Mouse (Mus musculus) T-helper 2 cell (primary cell): ENCODE measurements at regions not wholly inside any gene's neighbourhood (a gene's known extent, or its start where the extent isn't known, plus 50 kb on each side); places are given as distances from the start of the nearest gene placed in this dataset.

ENCODE experiments used
- in situ Hi-C: fragments of 300-600 bp; cut with MboI, MseI; formaldehyde crosslinking; loops from one replicate; pipeline ENCODE4 v1.15.1; 2025; ENCODE audit warnings: high pct_unique_total_duplicates

DNA sequence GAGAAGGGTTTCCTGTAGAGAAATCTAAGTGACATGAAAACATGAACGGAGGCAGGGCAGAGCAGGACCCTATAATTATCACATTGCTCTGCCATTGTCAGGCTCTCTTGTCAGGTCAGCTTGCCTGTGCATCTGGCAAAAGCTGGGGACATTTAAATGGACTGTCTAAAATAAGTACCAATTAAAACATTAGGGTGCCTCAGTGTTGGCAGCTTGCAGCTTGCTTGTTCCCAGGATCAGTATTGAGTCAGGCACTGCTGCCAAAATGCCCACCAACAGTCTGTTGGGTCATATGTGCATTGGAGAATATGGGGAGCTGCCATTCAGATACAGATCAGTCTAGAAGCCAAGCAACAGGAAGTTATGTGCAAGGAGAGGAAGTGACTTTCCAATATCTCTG lies 349.5 kb upstream of the B3gat1 start:
- in situ Hi-C loops, result no loop called here

DNA sequence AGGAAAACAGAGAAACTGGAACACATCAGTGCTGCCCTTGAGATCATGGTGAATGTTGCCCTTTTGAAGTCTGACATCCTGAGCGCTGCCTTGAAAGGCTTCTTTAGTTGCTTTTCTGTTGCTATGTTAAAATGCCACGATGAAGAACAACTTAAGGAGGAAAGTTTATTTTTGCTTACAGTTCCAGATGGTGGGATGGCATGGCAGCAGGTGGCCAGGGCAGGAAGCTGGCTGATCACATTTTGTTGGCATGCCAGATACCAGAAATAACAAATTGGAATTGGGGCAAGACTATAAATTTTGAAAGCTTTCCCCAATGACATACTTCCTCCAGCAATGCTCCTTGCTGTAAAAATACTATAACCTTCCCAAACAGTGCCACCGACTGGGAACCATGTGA lies 334.9 kb upstream of the B3gat1 start:
- in situ Hi-C loops, result loop anchor here (5.0 kb wide), 1 partner anchor 89 kb away; no protein-coding TSS in a partner anchor

DNA sequence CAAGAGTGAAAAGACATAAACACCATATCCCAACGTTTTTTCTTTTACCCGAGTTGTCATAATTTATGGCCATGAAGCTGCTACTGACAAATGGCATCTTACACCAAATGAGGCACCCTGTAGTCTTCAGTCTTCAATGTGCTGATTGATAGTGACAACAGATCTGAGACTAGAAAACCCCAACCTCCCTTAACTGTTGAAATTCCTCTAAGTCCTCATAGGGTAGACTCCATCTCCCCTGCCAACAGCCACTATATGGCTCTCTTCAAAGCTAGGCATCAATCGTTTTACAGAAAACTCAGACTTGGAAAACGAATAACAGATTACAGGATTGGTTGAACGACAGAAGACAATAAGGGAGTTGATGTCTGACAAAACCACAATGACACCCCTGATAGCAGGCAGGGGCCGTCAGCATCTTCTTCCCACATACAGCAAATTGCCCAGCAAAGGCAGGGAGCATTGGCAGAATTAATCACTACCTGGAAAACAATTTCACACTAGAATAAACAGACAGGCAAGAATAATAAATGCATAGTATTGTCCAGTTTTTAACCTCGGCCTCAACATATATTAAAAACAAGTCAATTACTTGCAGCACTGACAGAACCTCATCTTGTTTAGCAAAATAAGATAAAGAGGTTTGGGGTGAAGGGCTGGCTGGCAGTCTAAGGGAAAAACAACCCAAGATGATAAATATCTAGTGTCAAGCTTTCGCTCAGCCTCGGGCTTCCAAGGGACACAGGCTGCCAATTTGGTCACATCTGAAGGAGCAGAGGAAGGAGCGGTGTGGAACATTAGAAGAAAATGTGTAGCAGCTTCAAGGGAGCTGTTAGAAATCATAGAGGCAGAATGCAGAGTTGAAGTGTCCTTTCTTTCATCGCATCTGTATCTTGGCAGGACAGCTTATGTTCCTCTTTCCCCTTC lies 310.4 kb upstream of the B3gat1 start:
- in situ Hi-C loops, result no loop called here

DNA sequence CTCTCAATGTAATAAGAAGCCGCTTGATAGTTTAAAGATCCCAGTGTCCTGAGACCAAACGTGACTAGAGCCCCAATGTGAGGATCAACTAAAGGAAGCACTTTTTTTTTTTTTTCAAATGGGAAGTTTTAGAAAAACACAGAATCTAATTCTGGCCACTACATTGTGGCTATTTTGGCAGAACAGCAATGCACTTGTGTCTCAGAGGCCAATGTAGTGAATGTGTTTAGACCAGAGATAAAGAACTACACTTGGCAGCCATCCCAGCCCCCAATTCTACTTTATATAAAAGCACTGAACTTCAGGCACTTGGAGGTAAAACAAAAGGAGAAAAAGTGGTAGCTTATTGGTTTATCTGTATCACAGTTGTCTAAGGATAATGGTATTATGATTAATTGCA lies 298.0 kb upstream of the B3gat1 start:
- in situ Hi-C loops, result no loop called here

DNA sequence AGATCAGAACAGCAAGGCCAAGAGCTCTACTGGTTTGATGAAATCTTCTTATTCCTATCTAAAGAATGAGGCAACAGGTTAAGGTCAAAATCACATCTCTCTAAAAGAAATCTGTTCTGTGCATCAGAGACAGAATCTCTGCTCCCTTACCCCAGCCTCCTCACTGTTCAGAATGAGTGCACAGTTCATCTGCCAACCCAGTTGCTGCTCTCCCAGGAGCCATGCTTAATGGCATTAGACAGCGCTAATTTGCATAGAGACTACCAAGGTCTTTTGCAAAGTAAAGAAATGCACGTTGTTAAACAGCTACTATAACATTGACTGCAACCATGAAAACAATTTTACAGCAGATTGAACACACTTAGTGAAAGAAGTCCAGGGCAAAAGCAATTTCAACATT lies 296.3 kb upstream of the B3gat1 start:
- in situ Hi-C loops, result no loop called here

DNA sequence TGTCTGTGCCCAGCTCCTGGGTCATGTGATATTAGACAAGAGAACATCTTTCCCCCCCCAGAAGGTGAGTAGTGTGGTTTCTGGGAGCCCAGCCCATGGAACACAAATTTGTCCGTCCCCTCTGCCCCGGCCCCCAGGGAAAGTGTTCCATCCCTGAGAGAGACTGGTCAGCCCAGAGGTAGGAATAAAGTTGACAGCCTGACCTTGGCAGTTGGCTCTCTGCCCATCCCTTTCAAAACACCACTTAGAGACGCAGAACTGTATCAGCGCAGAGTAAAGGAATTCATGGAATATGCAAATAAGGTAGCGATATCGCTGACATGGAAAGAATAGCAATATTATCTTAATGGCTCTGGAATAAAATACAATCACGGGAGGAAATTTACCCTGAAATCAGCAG lies 279.6 kb upstream of the B3gat1 start:
- in situ Hi-C loops, result no loop called here

DNA sequence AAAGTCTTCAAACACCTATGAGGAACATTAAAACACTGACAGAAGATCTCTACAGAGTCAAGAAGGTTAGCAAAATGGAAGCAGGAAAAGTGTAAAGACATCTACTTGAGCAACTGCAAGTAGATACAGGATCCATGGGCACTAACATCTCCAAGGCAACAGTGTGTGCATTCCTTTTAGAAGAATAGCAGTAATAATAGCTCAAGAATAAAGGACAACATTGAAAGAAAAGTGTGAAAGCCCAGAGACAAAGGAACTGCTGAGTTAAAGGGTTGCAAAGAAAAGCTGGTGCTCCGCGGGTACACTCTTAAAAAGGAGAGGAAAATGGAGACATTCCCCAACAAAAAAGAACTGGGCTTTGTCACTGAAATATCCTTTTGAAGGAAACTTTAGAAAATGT lies 272.4 kb upstream of the B3gat1 start:
- in situ Hi-C loops, result no loop called here

DNA sequence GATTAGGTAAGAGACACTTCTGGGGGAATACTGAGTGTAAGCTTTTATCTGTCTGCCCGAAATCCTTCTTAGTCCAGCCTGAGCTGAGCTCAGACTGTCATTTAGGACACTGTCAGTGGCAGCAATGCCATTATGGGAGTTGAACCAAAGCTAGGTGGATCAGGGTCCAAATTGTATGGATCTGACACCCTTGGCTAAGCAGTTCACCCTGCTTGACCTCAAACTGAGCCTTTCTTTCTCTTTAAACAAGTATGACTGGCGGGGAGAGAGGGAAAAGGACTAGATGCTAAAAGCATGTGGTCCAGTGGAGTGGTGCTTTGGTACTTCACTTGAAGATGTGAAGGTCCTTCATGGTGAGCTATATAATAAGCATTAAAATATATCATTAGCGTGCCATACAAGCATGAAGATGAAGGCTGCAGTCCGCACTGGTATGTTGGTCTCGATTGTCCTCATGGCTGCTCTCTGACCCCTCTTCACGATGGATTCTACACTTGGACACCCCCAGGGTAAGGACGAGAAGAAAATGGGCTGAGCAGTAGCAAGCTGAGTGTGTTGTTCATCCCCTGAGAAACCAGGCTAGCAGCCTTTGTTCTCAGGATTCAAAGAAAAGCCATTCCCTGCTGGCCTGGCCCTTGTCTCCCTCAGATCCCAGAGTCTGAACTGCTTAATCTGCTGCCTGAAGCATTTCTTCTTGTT lies 262.7 kb upstream of the B3gat1 start:
- in situ Hi-C loops, result no loop called here

DNA sequence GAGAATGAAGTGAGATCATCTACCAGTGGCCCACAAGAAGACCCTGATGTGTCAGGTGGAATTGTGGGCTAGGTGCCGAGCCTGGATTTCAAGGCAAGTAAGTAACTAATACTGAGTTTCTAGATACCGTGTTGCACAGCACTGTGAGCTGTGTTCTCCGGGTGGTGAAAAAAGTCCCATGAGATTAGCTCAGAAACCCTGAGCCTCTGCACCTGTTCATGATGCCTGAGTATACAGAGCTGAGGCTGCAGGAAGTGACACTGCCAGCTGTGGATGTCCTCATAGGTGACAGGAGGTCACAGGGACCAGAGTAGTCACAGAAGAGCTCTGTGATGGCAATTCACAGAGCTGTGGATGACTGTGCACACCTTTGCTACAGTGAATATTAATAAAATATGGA lies 257.2 kb upstream of the B3gat1 start:
- in situ Hi-C loops, result no loop called here

DNA sequence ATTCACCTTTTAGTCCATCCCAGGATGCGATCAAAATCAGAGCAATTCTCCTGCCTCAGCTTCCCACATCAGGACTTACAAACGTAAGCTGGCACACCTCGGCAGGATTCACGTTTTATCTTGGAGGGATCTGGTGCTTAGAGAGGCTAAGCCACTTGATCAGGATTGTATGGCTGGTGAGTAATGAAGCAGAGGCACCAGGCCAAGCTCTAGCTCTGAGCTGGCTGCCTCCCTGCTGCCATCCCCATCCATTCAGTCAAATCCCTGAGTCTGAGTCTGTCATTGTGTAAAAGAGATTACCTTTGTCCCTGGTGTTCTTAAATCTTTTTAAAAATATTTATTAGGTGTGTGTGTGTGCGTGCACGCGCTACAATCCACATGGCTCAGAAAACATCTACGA lies 252.6 kb upstream of the B3gat1 start:
- in situ Hi-C loops, result no loop called here

DNA sequence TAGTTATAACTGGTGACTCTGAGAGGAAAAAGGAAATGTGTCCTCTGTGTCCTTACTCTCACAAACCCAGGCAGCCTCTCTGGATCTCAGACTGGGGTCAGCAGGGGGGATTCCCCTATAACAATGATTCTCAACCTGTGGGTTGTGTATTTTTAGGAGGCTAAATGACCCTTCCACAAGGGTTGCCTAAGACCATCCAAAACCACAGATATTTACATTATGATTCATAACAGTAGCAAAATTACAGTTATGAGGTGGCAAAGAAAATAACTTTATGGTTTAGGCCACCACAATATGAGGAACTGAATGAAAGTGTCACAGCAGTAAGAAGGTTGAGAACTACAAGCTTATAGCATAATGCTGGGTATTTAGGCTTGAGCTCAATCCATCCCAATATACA lies 251.6 kb upstream of the B3gat1 start:
- in situ Hi-C loops, result no loop called here

DNA sequence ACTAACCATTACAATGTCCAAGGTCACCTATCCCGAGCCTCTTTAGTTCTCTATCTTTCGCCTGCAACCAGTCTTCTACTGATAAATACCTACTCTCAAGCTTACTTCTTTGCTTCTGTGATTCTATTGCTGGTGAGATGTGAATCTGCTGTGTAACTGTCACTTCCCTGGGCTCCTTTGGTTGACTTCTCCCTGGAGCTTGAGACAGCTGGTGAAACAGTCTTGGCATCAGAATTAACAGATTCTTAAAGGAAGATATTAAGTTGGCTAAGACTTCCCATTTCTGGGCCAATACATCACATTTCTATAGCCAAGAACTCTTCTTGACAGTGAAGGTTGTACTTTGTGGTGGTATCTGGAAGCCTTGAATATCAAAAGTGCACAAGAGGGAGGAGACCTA lies 239.8 kb upstream of the B3gat1 start:
- in situ Hi-C loops, result no loop called here

DNA sequence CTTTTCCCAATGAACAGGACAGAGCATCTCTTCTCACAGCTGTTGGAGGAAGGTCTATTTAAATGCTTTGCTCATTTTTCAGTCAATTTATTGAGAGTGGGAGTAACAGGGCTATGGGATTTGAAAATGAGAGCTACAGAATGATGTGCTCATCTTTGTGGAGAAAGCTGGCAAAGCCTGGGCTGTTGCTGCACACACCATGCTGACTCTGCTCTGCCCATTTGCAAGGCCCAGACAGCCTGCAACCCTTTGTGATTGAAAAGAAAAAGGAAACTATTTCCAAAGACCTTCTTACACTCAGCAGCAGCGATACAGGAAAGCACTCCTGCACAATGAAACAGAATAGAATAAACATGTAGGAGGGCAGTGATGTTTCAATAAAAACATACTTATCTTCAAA lies 231.5 kb upstream of the B3gat1 start:
- in situ Hi-C loops, result no loop called here

DNA sequence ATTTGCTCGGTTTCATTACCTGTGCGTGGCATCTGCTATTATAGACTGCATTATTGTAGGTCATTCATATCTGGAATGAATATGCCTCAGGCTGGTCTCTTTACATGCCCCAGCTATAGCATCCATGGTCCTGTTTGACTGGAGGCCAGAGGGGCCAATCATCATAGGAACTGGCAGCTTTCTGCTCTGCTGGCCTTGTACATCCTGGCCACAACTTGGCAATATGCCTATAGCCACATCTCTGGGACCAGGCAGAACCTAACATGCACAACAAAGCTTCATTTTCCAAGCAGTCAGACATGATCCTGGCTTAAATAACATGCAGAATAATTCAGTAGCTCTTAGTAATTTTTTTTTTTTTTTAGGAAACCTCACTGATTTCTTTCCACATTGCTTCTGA lies 227.6 kb upstream of the B3gat1 start:
- in situ Hi-C loops, result no loop called here

DNA sequence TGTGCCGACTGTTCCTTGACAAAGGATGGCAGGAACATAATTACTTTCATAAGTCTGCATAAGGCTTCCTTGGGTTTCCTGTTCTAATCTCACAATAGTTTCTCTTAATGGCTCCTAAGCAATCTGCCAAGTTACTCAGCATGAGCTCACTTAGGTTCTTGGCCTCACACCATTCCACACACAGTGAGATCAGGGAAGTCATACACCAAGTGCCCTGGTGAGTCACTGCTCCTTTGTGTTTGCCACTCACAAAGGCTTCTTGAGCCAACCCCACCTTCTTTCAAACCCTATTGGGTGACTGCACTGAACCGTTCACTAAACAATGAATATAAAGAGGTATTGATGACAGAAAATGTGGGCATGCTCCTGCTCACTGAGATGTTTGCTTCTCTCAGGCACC lies 214.9 kb upstream of the B3gat1 start:
- in situ Hi-C loops, result no loop called here

DNA sequence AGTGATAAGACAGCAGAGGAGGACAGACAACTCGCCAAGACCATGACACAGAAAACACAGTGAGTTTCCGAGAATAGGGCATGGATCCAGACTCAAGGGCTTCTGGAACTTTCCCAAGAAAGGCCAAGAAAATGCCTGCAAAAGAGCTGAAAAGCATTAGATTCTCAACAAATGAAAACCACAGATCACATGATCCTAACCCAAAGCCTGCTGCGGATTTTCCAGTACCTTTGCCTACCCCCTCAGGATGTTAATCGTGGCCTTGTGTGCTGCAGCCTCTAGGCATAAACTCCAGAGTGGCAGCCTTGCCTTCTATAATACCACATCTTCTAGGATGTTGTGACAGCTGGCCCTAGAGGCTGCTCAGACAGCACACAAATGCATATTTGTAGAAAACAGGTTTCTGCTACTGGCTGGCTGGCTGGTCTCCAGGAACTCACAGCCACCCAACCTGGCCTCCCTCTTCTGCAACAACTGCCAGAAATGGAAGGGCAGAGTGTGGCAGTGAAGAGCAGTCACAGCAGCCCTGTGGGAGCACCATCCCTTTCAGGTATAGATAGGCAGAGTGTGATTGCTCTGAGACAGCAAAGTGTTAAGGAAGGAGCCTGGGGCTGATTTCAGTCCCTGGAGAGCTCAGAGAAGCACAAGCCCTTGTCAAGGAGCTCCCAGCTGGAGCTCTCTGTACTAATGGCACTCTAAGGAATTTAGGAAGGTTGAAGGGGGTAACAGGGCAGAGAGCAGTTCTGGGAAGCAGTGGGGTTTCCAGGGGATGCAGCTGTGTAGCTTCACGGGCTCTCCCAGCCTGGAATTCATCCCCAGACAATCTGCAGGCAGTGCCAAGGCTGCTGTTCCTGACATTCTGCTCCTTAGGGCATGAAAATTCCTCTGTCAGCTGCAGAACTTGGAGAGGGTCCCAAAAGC lies 213.7 kb upstream of the B3gat1 start:
- in situ Hi-C loops, result no loop called here

DNA sequence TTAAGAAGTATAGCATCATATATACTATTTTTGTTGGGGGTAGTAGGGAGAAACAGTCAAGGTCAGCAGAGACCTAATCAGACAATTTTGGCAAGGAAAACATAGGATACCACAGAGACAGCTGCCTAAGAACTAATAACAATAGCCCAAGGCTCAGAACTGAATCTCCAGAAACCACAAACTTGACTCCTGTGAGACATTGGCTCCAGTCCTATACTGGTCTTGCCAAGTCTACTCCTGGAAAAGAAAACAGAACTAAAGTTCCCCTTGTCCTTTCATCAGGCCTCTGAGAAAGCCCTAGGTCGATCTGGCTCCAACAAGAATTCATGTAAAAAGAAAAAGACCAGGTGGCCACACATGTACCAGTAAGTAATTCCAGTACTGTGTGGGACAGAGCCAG lies 209.4 kb upstream of the B3gat1 start:
- in situ Hi-C loops, result no loop called here

DNA sequence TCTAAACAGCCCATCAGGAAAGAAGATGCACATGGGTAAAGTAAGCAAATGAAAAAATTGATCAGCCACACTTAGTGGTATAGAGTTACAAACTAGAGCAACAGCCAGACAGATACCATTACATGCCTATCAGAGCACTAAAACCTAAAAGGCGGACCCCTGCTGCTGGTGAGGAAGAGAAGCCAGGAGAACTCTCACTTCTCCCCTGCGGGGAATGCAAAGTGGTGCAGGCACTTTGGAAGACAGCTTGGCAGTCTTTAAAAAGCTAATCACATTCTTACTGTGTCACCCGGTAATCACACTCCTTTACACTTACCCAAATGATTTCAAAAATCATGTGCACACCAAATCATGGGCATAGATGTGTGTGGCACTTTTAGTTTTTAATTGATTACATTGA lies 204.8 kb upstream of the B3gat1 start:
- in situ Hi-C loops, result no loop called here

DNA sequence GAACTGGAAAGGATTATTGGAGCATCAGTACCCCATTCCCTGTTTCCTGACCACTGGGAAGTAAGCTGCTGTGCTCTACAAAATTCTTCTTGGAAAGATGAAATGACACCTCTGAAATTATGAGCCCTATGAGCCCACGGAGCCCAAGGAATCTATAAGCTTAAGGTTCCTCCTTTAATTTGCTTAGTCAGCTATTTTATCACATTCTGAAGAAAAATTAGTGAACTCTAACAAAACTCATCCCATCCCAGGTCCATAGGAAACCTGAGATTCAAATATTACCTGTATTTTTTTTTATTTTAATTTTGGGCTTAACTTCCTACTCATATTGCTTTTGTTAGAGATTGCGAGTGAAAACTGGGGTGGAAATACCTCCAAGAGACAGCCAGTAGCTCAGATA lies 194.5 kb upstream of the B3gat1 start:
- in situ Hi-C loops, result no loop called here

DNA sequence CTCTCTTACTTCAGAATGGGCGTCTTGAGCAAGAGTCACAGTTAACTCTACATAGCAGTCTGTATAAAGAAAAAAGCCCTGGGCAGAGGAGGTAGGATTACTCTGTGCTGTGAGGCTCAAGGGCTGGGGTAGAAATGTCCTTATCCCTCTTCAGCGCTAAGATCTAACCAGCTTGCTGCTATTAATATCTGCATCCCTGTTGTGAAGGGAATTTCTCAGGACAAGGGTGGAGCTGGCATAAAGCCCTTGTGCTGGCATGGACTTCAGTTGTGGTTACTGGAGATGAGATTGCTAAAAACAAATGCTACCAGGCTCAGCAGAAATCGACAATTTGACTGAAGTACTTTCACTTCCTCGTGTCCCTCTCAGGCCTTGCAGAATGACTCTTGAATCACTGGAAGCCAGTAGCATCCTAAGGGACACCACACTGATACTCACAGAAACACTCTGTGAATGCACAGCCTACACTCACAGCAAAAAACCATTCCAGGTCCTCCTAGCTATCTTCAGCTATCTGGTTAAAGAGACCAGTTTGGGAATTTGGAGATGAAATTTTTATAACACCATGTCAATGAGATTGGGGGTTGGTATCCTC lies 185.1 kb upstream of the B3gat1 start:
- in situ Hi-C loops, result no loop called here

DNA sequence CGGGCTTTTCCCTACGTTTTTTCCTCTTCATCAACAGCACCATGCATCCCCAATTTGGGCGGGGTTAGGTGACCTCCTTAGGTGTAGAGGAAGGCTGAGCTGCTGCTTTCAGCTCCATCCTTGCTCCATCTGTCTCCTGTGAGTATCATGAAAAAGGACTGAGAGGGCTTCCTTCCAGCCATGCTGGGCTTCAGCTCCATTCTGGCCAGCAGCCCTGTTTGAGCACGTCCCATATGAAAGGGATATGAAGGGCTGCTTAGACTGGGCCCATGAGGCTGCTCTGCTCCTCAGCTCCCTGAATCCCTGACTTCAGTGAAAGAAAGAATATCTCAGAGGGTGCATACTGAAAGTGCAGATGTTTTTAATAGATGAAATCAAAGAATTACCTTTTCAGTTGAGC lies 184.4 kb upstream of the B3gat1 start:
- in situ Hi-C loops, result no loop called here

DNA sequence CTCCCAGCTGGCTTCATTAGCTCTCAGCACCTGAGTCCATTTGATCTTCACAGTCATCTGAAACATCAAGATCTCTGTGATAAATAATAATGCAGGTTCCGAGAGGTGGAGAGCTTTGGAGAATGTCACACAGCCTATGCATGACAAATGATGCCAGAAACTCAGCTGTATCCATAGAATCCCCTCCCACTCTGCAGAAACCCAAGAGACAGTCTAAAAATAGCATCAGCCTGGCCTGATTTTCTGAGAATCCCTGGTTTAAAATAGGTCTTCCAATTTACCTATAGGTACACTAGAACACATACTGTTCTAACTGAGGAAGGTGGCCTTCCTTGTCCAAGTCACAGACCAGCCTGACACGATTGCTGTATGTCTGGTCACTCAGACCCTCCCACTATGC lies 184.0 kb upstream of the B3gat1 start:
- in situ Hi-C loops, result no loop called here
